Mouse (Mus musculus): ENCODE measurements around the gene Gm4969. TPM values are rescaled to one million over a fixed set of nuclear protein-coding genes. Genes with fewer than 3 reads are reported as not detected.

The Gm4969 gene
- total and polyA plus RNA-seq, 3 experiments: not detected

DNA sequence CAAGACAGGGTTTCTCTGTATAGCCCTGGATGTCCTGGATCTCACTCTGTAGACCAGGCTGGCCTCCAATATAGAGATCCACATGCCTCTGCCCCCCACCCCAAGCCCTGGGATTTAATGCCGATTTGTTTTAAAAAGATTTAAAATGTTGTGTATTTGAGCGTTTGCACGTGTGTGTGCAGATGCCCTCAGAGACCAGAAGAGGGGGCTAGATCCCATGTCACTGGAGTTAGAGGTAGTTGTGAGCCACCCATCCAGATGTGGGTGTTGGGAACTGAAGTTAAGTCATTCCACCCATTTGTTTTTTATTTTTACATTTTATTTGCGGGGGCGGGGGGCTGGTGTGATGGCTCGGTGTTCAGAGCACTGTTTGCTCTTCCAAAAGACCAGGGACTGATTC lies 43.7 kb downstream of the Gm4969 start:
- Histone ChIP-seq H3K27me3 (ENCODE audit: control insufficient read depth in 1 of 2, insufficient read depth in 2 of 2, low read length in 2 of 2) (no peaks in the 10 kb centered on the region), H3K36me3 (ENCODE audit: control insufficient read depth in 1 of 2, insufficient read depth in 2 of 2, low read length in 2 of 2) (peaks cover 0 to 11% of the 10 kb centered on the region in 2 experiments; a peak in 2 of 4 replicates), H3K4me1 (ENCODE audit: control insufficient read depth in 1 of 2, insufficient read depth in 2 of 2, low read length in 2 of 2) (peaks cover 4 to 20% of the 10 kb centered on the region in 2 experiments), H3K4me3 (ENCODE audit: control insufficient read depth in 1 of 2, insufficient read depth in 1 of 2, low read depth in 2 of 2, low read length in 2 of 2) (no peak overlapping the region), H3K9me3 (replicated peaks; ENCODE audit: insufficient read depth, low read length) (no peaks in the 10 kb centered on the region), H3K27ac (ENCODE audit: control insufficient read depth, low read depth, low read length) (no peak overlapping the region), H3K79me2 (ENCODE audit: control insufficient read depth, insufficient read depth, low read length, poor library complexity) (peaks cover 9% of the 10 kb centered on the region), H3K9ac (ENCODE audit: control insufficient read depth, low read depth, low read length, poor library complexity, severe bottlenecking) (no peak overlapping the region)
- TF ChIP-seq CHD2 (IDR thresholded peaks at IDR 0.05; ENCODE audit: low read length): no peak
- peak in 2 of 3 experiments; percentile 17 to 40; a peak in 2 of 6 replicates for TF ChIP-seq CTCF (IDR thresholded peaks at IDR 0.05 in 2 of 3, conservative IDR thresholded peaks at IDR 0.05 in 1 of 3; ENCODE audit: control insufficient read depth in 1 of 3, insufficient read depth in 1 of 3, low read depth in 2 of 3, low read length in 3 of 3, poor library complexity in 1 of 3, severe bottlenecking in 1 of 3)
- no peak for TF ChIP-seq TCF12 (IDR thresholded peaks at IDR 0.05; ENCODE audit: low read depth, low read length)
- TF ChIP-seq HCFC1 (IDR thresholded peaks at IDR 0.05; ENCODE audit: low read depth, low read length): no peak
- TF ChIP-seq RAD21 (IDR thresholded peaks at IDR 0.05; ENCODE audit: low read depth, low read length): peak; percentile 18
- TF ChIP-seq ZNF384 (IDR thresholded peaks at IDR 0.05; ENCODE audit: low read depth, low read length): no peak
- no peak for TF ChIP-seq GABPA (IDR thresholded peaks at IDR 0.05; ENCODE audit: low read depth, low read length)
- no peak for TF ChIP-seq EP300 (IDR thresholded peaks at IDR 0.05; ENCODE audit: low read depth in 1 of 2, low read length in 2 of 2)
- TF ChIP-seq JUND (IDR thresholded peaks at IDR 0.05; ENCODE audit: low read depth, low read length): no peak
- TF ChIP-seq MYC (IDR thresholded peaks at IDR 0.05; ENCODE audit: low read depth, low read length): no peak
- TF ChIP-seq USF2 (IDR thresholded peaks at IDR 0.05; ENCODE audit: borderline replicate concordance in 1 of 2, insufficient read depth in 1 of 2, low read depth in 1 of 2, low read length in 2 of 2): no peak
- no peak for TF ChIP-seq POLR2AphosphoS5 (IDR thresholded peaks at IDR 0.05; ENCODE audit: borderline replicate concordance, low read depth, low read length)
- TF ChIP-seq SMC3 (IDR thresholded peaks at IDR 0.05; ENCODE audit: low read depth, low read length): peak; percentile 25; the same call in 1 of the 2 replicates
- TF ChIP-seq ETS1 (IDR thresholded peaks at IDR 0.05; ENCODE audit: low read depth, low read length): no peak
- TF ChIP-seq ELF1 (IDR thresholded peaks at IDR 0.05; ENCODE audit: low read depth, low read length): no peak
- DNase-seq (ENCODE audit: low read depth, low spot score): no peak

DNA sequence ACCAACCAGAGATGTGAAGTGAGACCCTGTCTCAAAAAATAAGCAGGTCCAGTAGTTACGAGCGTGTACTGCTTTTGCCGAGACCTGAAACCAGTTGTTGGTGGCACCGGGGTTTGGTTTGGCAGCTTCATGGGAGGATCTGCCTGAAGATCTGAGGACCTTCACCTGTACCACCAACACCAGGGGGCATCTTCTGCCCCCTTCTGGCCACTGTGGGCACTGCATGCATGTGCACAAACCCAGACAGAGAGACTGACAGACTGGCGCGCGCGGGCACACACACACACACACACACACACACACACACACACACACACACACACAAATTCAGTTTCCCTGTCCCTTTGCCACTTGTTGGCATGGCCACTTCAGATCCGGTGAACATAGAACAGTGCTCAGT lies 44.7 kb downstream of the Gm4969 start:
- no peaks in the 10 kb centered on the region for H3K9me3 ChIP-seq (replicated peaks; ENCODE audit: insufficient read depth, low read length)
- DNase-seq (ENCODE audit: low read depth, low spot score): peak; percentile 44

More for the DNA sequence above, 44.7 kb downstream of the Gm4969 start:
- no peak overlapping the region for H3K27ac ChIP-seq (ENCODE audit: control insufficient read depth, low read depth, low read length)
- H3K9ac ChIP-seq (ENCODE audit: control insufficient read depth, low read depth, low read length, poor library complexity, severe bottlenecking): no peak overlapping the region
- TF ChIP-seq SMC3 (IDR thresholded peaks at IDR 0.05; ENCODE audit: low read depth, low read length) (peak; percentile 28; the same call in 1 of the 2 replicates), TBP (IDR thresholded peaks at IDR 0.05; ENCODE audit: low read depth, low read length) (no peak), UBTF (IDR thresholded peaks at IDR 0.05; ENCODE audit: borderline replicate concordance, insufficient read depth, low read depth, low read length) (no peak), BHLHE40 (IDR thresholded peaks at IDR 0.05; ENCODE audit: borderline replicate concordance, low read depth, low read length) (no peak), KAT2A (conservative IDR thresholded peaks at IDR 0.05; ENCODE audit: low read depth, low read length) (no peak), MXI1 (IDR thresholded peaks at IDR 0.05; ENCODE audit: low read depth, low read length) (no peak), CTCF (IDR thresholded peaks at IDR 0.05 in 2 of 3, conservative IDR thresholded peaks at IDR 0.05 in 1 of 3; ENCODE audit: control insufficient read depth in 1 of 3, insufficient read depth in 1 of 3, low read depth in 2 of 3, low read length in 3 of 3, poor library complexity in 1 of 3, severe bottlenecking in 1 of 3) (peak; percentile 65 to 83 (median 66)), GABPA (IDR thresholded peaks at IDR 0.05; ENCODE audit: low read depth, low read length) (no peak)
- peaks cover 4 to 20% of the 10 kb centered on the region in 2 experiments for H3K4me1 ChIP-seq (ENCODE audit: control insufficient read depth in 1 of 2, insufficient read depth in 2 of 2, low read length in 2 of 2)
- H3K4me3 ChIP-seq (ENCODE audit: control insufficient read depth in 1 of 2, insufficient read depth in 1 of 2, low read depth in 2 of 2, low read length in 2 of 2): no peak overlapping the region
- H3K27me3 ChIP-seq (ENCODE audit: control insufficient read depth in 1 of 2, insufficient read depth in 2 of 2, low read length in 2 of 2): no peaks in the 10 kb centered on the region
- H3K36me3 ChIP-seq (ENCODE audit: control insufficient read depth in 1 of 2, insufficient read depth in 2 of 2, low read length in 2 of 2): peaks cover 0 to 11% of the 10 kb centered on the region in 2 experiments; a peak in 2 of 4 replicates
- H3K79me2 ChIP-seq (ENCODE audit: control insufficient read depth, insufficient read depth, low read length, poor library complexity): peaks cover 9% of the 10 kb centered on the region
